Mouse (Mus musculus): ENCODE results near the gene Syngr3. TPM values are rescaled to one million over a fixed set of nuclear protein-coding genes. Genes with fewer than 3 reads are reported as not detected.

The Syngr3 gene
- polyA plus RNA-seq, 1 experiment from 2014 or later: 2.0 TPM

DNA sequence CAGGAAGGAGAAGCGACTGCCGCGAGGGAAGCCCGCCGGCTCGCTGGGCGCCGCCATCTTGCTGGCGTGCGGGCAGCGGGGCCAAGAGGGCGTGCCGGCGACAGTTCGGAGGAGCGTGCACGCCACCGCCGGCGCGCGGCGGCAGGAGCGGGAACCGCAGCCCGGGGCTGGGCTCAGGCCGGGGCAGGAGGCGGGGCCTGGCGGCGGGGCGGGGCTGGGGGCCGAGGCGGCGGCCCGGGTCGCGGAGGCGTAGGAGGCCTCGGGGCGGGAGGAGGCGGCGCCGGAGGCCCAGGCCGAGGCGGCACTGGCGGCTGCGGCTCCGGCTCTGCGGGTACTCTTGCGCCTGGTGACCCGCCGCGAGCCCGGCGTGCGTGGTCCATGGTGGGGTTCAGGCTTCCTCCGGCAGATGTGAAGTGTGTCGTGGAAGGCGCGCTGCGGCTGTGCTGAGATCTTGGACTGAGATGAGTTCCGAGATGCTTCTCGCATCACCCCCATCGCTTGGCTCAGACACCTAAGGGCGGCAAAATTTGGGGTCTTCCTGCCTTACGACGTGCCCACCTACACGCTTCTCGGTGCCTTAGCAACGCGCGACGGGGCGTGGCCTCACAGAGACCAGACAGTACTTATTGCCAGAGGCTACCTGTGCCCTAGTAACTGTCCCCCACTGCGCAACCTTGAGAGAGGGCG, 6.4 kb upstream of the Syngr3 start, which contains the start of the genes Gfer and Noxo1:
TSS of gene Gfer (minus strand) at position 146 of the 687 bp plus-strand sequence.
TSS of gene Noxo1 (plus strand) at position 224 of the 687 bp plus-strand sequence.
- WGBS: under 1% methylated on average over 56 of the region's 76 CpGs
- peaks cover under 1% of the 10 kb centered on the region for H3K27me3 ChIP-seq
- H3K9ac ChIP-seq: peak within 1 kb of the TSS; percentile 82
- peak within 1 kb of the TSS; percentile 84 for H3K4me2 ChIP-seq
- H3K27ac ChIP-seq: peak within 1 kb of the TSS; percentile 94
- peak; percentile 94 for ATAC-seq (ENCODE audit: borderline replicate concordance, extremely low read depth, low FRiP score, low TSS enrichment)
- H3K4me1 ChIP-seq: peaks cover 31% of the 10 kb centered on the region
- no peaks in the 10 kb centered on the region for H3K9me3 ChIP-seq
- H3K36me3 ChIP-seq: peaks cover 29% of the 10 kb centered on the region
- H3K4me3 ChIP-seq: peak within 1 kb of the TSS; percentile 85

DNA sequence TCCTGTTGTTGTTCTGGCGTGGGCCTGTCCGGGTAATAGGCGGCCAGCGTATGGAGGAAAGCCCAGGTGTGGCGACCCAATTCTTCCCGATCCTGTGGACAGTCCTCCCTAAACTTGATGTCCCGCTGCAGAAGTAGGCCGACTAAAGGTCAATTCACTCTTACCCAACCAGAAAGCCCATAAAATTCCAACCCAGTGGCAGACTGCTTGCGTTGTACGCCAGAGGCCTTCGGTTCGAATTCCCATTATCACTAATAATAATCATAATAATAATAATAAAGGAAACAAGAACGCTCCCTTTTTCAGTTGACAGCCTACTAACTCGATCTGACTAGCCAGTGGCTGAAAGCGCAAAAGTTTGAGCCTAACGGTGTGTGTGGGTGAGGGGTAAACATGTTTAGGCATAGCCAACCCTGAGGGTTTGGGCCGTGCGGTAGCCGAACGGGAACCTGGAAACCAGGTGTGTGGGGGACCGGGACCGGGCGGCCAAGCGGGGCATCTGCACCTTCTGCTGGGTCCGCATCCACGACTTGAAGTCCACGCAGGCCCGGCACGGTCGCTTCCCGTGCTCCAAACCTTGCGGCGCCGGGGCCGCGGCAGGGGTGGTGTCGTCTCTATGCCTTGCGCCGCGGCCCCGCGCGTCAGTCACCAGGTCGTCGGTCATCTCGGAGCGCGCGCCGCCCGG, 5.7 kb upstream of the Syngr3 start:
- WGBS: 5% methylated on average over 45 of the region's 51 CpGs
- H3K27ac ChIP-seq: peak overlapping the region; percentile 94
- H3K4me2 ChIP-seq: peak overlapping the region; percentile 84
- H3K9me3 ChIP-seq: no peaks in the 10 kb centered on the region
- H3K4me3 ChIP-seq: peak overlapping the region; percentile 85
- peaks cover 31% of the 10 kb centered on the region for H3K4me1 ChIP-seq
- peak overlapping the region; percentile 82 for H3K9ac ChIP-seq
- ATAC-seq (ENCODE audit: borderline replicate concordance, extremely low read depth, low FRiP score, low TSS enrichment): peak; percentile 20
- peaks cover 7% of the 10 kb centered on the region for H3K27me3 ChIP-seq
- peaks cover 22% of the 10 kb centered on the region for H3K36me3 ChIP-seq

DNA sequence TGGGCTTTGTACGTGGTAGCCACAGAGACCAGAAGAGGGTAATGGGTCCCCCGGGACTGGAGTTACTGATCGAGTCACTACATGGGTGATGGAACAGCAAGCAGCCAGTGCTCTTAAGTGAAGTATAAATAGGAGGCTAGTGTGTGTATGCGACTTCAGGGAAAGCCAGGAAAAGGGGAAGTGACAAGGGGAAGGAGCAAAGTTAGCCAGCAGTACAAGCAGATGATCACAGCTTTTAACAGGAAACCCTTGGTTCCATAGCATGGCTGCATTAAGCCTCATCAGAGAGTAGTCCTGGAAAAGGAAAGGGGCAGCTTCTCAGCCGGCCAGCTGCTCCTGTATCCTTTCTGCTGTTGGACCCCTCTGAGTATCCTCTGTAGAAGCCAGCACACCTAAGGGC, 2.6 kb upstream of the Syngr3 start:
- Histone ChIP-seq H3K4me2 (no peak overlapping the region), H3K27me3 (peaks cover 38% of the 10 kb centered on the region), H3K4me1 (peaks cover 32% of the 10 kb centered on the region), H3K9me3 (no peaks in the 10 kb centered on the region), H3K27ac (no peak overlapping the region), H3K4me3 (no peak overlapping the region), H3K36me3 (peaks cover 13% of the 10 kb centered on the region; the same call in 1 of the 2 replicates), H3K9ac (no peak overlapping the region)
- no peak for ATAC-seq (ENCODE audit: borderline replicate concordance, extremely low read depth, low FRiP score, low TSS enrichment)
- 87% methylated on average over 5 of the region's 5 CpGs for WGBS

- Histone ChIP-seq H3K4me3 (peak overlapping the region; percentile 36), H3K9ac (peak overlapping the region; percentile 21; the same call in 1 of the 2 replicates), H3K4me2 (peak overlapping the region; percentile 64), H3K27ac (no peak overlapping the region), H3K4me1 (peaks cover 21% of the 10 kb centered on the region), H3K27me3 (peaks cover 42% of the 10 kb centered on the region), H3K9me3 (no peaks in the 10 kb centered on the region), H3K36me3 (peaks cover 6% of the 10 kb centered on the region; the same call in 1 of the 2 replicates)
- no peak for ATAC-seq (ENCODE audit: borderline replicate concordance, extremely low read depth, low FRiP score, low TSS enrichment)
- 18% methylated on average over 23 of the region's 23 CpGs for WGBS
Measured at GRCm38 (mm10) chr17:24687599-24687998, 2.2 kb downstream of the Syngr3 start.

GRCm38 (mm10) chr17:24687146-24687595, 2.6 kb downstream of the Syngr3 start:
- Histone ChIP-seq H3K4me1 (peaks cover 21% of the 10 kb centered on the region), H3K9me3 (no peaks in the 10 kb centered on the region), H3K27me3 (peaks cover 42% of the 10 kb centered on the region), H3K9ac (peak overlapping the region; percentile 21; the same call in 1 of the 2 replicates), H3K4me2 (peak overlapping the region; percentile 64), H3K27ac (no peak overlapping the region), H3K4me3 (peak overlapping the region; percentile 36), H3K36me3 (peaks cover 3% of the 10 kb centered on the region; the same call in 1 of the 2 replicates)
- peak; percentile 62; the same call in 1 of the 2 replicates for ATAC-seq (ENCODE audit: borderline replicate concordance, extremely low read depth, low FRiP score, low TSS enrichment)
- WGBS: 1% methylated on average over 25 of the region's 25 CpGs

DNA sequence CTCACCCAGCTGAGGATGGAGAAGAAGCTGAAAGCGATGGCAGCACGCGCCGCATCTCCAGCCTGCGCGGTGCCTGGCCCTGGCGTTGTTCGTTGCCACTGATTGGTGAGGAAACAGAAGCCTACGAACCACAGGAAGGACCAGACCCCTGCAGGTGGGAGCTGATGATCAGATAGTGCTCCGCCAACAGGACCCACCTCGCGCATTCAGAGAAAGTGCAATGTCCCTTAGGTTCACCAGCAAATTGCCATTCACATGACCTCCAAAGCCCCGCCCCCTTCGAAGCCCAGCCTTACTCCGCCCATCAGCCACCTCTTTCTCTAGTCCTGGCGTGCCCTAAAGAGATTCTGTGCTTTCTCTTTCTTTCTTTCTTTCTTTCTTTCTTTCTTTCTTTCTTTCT, 3.2 kb downstream of the Syngr3 start:
- H3K9ac ChIP-seq: no peak overlapping the region
- peak; percentile 36; the same call in 1 of the 2 replicates for ATAC-seq (ENCODE audit: borderline replicate concordance, extremely low read depth, low FRiP score, low TSS enrichment)
- WGBS: 28% methylated on average over 16 of the region's 16 CpGs
- H3K9me3 ChIP-seq: no peaks in the 10 kb centered on the region
- H3K27me3 ChIP-seq: peaks cover 42% of the 10 kb centered on the region
- H3K4me2 ChIP-seq: peak overlapping the region; percentile 30
- peaks cover 8% of the 10 kb centered on the region; the same call in 1 of the 2 replicates for H3K36me3 ChIP-seq
- no peak overlapping the region for H3K27ac ChIP-seq
- H3K4me1 ChIP-seq: peaks cover 21% of the 10 kb centered on the region
- H3K4me3 ChIP-seq: no peak overlapping the region

GRCm38 (mm10) chr17:24677500-24678080, 12.2 kb downstream of the Syngr3 start:
- ATAC-seq (ENCODE audit: borderline replicate concordance, extremely low read depth, low FRiP score, low TSS enrichment): no peak
- Histone ChIP-seq H3K9me3 (no peaks in the 10 kb centered on the region), H3K36me3 (peaks cover 59% of the 10 kb centered on the region), H3K9ac (no peak overlapping the region), H3K4me2 (no peak overlapping the region), H3K4me1 (no peaks in the 10 kb centered on the region), H3K27ac (no peak overlapping the region), H3K4me3 (no peak overlapping the region), H3K27me3 (no peaks in the 10 kb centered on the region)
- 86% methylated on average over 24 of the region's 24 CpGs for WGBS

DNA sequence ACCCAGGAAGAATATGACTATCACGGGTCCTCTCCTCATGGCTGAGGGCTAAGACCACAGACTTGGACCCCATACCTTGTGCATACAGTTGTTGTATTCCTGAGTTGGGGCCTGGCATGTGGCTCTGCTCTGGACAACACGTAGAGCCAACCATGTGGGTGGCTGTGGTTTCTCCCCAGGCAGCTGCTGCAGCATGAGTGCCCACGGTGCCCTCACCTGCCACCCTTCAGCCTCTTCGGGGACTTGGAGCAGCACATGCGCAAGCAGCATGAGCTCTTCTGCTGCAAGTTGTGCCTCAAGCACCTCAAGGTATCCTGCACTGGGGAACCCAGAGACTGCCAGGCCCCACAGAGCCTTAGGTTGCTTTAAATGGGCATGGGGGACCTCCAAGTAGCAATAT, 12.9 kb downstream of the Syngr3 start:
- Histone ChIP-seq H3K4me3 (no peak overlapping the region), H3K27me3 (no peaks in the 10 kb centered on the region), H3K9ac (no peak overlapping the region), H3K9me3 (no peaks in the 10 kb centered on the region), H3K27ac (no peak overlapping the region), H3K4me2 (no peak overlapping the region), H3K4me1 (peaks cover 7% of the 10 kb centered on the region), H3K36me3 (peaks cover 55% of the 10 kb centered on the region)
- no peak for ATAC-seq (ENCODE audit: borderline replicate concordance, extremely low read depth, low FRiP score, low TSS enrichment)
- 92% methylated on average over 5 of the region's 5 CpGs for WGBS

- H3K9ac ChIP-seq: no peak overlapping the region
- no peak overlapping the region for H3K4me3 ChIP-seq
- no peaks in the 10 kb centered on the region for H3K27me3 ChIP-seq
- peaks cover 48% of the 10 kb centered on the region for H3K36me3 ChIP-seq
- H3K9me3 ChIP-seq: no peaks in the 10 kb centered on the region
- H3K4me2 ChIP-seq: no peak overlapping the region
- H3K27ac ChIP-seq: no peak overlapping the region
- WGBS: 58% methylated on average over 2 of the region's 2 CpGs
- H3K4me1 ChIP-seq: peaks cover 13% of the 10 kb centered on the region
- no peak for ATAC-seq (ENCODE audit: borderline replicate concordance, extremely low read depth, low FRiP score, low TSS enrichment)
Measured at GRCm38 (mm10) chr17:24676187-24676586, 13.6 kb downstream of the Syngr3 start.

GRCm38 (mm10) chr17:24674277-24674676, 15.5 kb downstream of the Syngr3 start:
- Histone ChIP-seq H3K4me3 (no peak overlapping the region), H3K4me2 (no peak overlapping the region), H3K4me1 (peaks cover 24% of the 10 kb centered on the region), H3K36me3 (peaks cover 29% of the 10 kb centered on the region), H3K27me3 (no peaks in the 10 kb centered on the region), H3K9me3 (no peaks in the 10 kb centered on the region), H3K27ac (no peak overlapping the region), H3K9ac (no peak overlapping the region)
- 66% methylated on average over 7 of the region's 7 CpGs for WGBS
- no peak for ATAC-seq (ENCODE audit: borderline replicate concordance, extremely low read depth, low FRiP score, low TSS enrichment)

DNA sequence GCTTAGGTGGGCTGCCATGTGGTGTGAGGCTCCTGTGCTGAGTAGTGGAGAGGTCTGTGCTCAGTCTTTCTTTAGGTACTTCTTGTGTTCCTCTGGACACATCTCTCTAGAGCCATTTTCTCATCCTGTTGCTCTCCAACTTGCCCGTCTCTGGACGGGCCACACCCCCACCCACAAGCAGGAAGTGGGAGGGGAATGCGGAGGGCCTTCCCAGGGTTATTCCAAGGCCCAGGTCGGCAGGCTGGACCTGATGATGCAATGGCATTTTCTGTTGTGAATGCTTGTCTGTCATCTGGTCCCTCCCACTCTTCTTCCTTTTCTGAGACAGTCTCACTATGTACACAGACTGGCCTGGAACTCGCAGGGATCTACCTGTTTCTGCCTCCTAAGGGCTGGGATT, 17.6 kb downstream of the Syngr3 start:
- peak overlapping the region; percentile 78 for H3K4me2 ChIP-seq
- H3K9ac ChIP-seq: 0 out of 2 replicates have a peak overlapping the region, but pooled peaks have one; percentile 30
- H3K4me3 ChIP-seq: peak overlapping the region; percentile 70; the same call in 1 of the 2 replicates
- peaks cover 8% of the 10 kb centered on the region for H3K36me3 ChIP-seq
- H3K27ac ChIP-seq: 0 out of 2 replicates have a peak overlapping the region, but pooled peaks have one; percentile 5
- H3K27me3 ChIP-seq: no peaks in the 10 kb centered on the region
- ATAC-seq (ENCODE audit: borderline replicate concordance, extremely low read depth, low FRiP score, low TSS enrichment): no peak
- no peaks in the 10 kb centered on the region for H3K9me3 ChIP-seq
- 6% methylated on average over 5 of the region's 5 CpGs for WGBS
- peaks cover 32% of the 10 kb centered on the region for H3K4me1 ChIP-seq

Data from lung, embryonic 15.5 days (tissue).